Comparison of ENCODE assay signal across 8 mouse cellular contexts in the genomic region with DNA sequence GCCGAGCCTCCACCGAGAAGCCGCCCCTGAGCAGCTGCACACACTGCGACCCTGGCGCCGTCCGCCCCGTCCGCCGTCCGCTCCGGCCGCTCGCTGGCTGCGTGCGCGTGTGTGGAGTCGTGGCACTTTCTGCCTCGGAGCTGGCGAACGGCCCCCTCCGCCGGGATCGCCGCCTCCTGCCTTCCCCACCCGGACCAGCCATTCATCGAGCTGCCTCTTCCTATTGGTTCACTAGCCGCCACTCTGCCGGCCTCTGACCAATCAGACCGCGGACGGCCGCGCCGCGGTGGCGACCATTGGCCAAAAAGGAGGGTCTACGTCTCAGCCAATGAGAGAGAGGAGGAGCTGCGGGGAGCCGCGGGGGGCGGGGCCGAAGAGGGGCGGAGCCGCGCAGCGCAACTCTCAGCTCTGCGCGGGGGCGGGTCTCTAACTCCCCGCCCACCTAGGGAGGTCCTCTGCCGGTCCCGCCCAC. TPM values are rescaled to one million over a fixed set of nuclear protein-coding genes. Genes with fewer than 3 reads are reported as not detected.
A peak's percentile ranks its signal among the peaks of the same experiment; 100 is the strongest.
DNase-seq lines count a peak whose midpoint lies in the region; ATAC-seq lines count a peak whose summit lies in the region.

Gene Rrbp1 (minus strand): TSS at position 184 of the 472 bp plus-strand sequence.

- H3K4me3 ChIP-seq in heart, embryonic 10.5 days, result peak within 1 kb of the TSS; percentile 96
- peak within 1 kb of the TSS; percentile 93 for H3K4me3 ChIP-seq in kidney, embryonic 15.5 days (replicated peaks)

- peak within 1 kb of the TSS; percentile 98 for H3K27ac ChIP-seq in heart, embryonic 10.5 days
- H3K27ac ChIP-seq in kidney, embryonic 15.5 days, result peak within 1 kb of the TSS; percentile 97

- 0 out of 2 replicates have a peak, but pooled peaks cover 3% of the 10 kb centered on the region for H3K36me3 ChIP-seq in heart, embryonic 10.5 days
- H3K36me3 ChIP-seq in kidney, embryonic 15.5 days, result 0 out of 2 replicates have a peak, but pooled peaks cover 10% of the 10 kb centered on the region

- no peaks in the 10 kb centered on the region for H3K27me3 ChIP-seq in heart, embryonic 10.5 days (ENCODE audit: insufficient read depth, poor library complexity, severe bottlenecking)
- no peaks in the 10 kb centered on the region for H3K27me3 ChIP-seq in kidney, embryonic 15.5 days

- H3K9ac ChIP-seq in kidney, embryonic 15.5 days, result peak within 1 kb of the TSS; percentile 92

- peak within 1 kb of the TSS; percentile 65 for H3K4me2 ChIP-seq in kidney, embryonic 15.5 days

- ATAC-seq in erythroblast, adult 5-6 weeks (replicated peaks; ENCODE audit: low FRiP score, poor library complexity, severe bottlenecking), result peak; percentile 96
- ATAC-seq in kidney, embryonic 15.5 days (replicated peaks; ENCODE audit: low FRiP score), result peak; percentile 98
- peak; percentile 80 for ATAC-seq in monocyte, adult 5-6 weeks (replicated peaks; ENCODE audit: insufficient number of reproducible peaks, low FRiP score, low TSS enrichment, poor library complexity, severe bottlenecking)

- peaks cover 19% of the 10 kb centered on the region for H3K4me1 ChIP-seq in heart, embryonic 10.5 days
- H3K4me1 ChIP-seq in kidney, embryonic 15.5 days, result peaks cover 43% of the 10 kb centered on the region

- WGBS in heart, embryonic 10.5 days, result under 1% methylated on average over 52 of the region's 53 CpGs
- under 1% methylated on average over 51 of the region's 53 CpGs for WGBS in kidney, embryonic 15.5 days

- H3K9me3 ChIP-seq in heart, embryonic 10.5 days, result no peaks in the 10 kb centered on the region
- no peaks in the 10 kb centered on the region for H3K9me3 ChIP-seq in kidney, embryonic 15.5 days (replicated peaks)

- DNase-seq in B cell, adult 2 months, result peak; percentile 99
- DNase-seq in brain, adult 2 months (ENCODE audit: low read depth, low spot score), result peak; percentile 99
- peak; percentile 100 for DNase-seq in heart, embryonic 10.5 days (ENCODE audit: low spot score)
- peak; percentile 99 for DNase-seq in liver
- peak; percentile 98 to 99 for DNase-seq in spleen, postnatal 4 days (ENCODE audit: low spot score in 2 of 2)

RNA-seq across cellular contexts. Expression of gene Rrbp1, which starts in this region (rescaled TPM):
- total RNA-seq in erythroblast, adult 5-6 weeks (2015; ENCODE audit: low replicate concordance), result 45.4 and 54.6 TPM in 2 replicates
- 30.5 and 41.1 TPM in 2 replicates for total RNA-seq in erythroblast, adult 5-6 weeks (2017; ENCODE audit: low replicate concordance)
- polyA plus RNA-seq in heart, embryonic 10.5 days (2016; fragmentation: Nextera tagmentation; extraction: Ambion mirVana), result 57.6 and 86.9 TPM in 2 replicates
- polyA plus RNA-seq in kidney, embryonic 15.5 days (2015; fragmentation: Nextera tagmentation; extraction: Ambion mirVana), result 78.1 and 90.8 TPM in 2 replicates
- total RNA-seq in monocyte, adult 5-6 weeks (2017), result 228 to 287 TPM (median 266 TPM) in 3 replicates

Comparison
In these comparisons a context has a peak if more than half of its experiments do, and no peak if none do; other contexts are left out.
1. Peak in every context shown above with its lines: DNase-seq, ATAC-seq, H3K4me3 ChIP-seq and H3K27ac ChIP-seq.